Mouse (Mus musculus): Measurements from ENCODE around the gene Tmem196.

The Tmem196 gene

DNA sequence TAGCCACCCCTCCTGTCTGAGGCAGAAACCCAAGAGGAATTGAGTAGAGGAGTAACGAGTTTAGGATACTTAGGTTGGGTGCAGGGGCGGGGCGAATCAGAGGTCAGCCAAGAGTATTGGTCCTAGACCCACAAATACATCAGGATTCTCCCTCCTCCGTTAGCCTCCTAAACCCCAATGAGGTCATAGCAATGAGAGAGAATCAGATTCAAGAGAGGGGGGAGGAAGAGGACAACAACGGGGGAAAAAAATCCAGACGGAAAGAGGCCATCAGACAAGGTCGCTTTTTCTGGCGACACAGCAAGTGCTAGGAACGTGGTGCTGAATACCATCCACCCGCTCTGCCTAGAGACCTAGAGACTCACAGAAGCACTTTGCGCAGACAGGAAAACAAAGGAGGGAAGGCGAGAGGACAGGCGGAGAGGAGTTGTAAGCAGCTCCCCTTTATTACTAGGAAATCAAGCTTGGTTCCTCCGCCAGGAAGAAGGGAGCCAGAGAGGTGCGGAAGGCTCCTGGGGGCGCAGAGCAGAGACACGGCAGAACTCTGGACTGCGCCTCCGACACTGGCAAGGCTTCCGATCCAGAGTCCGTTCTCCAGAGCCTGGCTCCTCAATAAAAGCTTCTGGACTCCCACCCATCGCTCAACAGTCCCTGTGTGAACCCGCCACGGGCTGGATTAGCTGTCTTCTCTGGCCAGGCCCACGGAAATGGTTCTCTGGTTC lies at the start of gene Tmem196:
Tmem196 (plus strand) TSS at position 234 of the 722 bp plus-strand sequence.
- no peak for DNase-seq (ENCODE audit: low spot score)

DNA sequence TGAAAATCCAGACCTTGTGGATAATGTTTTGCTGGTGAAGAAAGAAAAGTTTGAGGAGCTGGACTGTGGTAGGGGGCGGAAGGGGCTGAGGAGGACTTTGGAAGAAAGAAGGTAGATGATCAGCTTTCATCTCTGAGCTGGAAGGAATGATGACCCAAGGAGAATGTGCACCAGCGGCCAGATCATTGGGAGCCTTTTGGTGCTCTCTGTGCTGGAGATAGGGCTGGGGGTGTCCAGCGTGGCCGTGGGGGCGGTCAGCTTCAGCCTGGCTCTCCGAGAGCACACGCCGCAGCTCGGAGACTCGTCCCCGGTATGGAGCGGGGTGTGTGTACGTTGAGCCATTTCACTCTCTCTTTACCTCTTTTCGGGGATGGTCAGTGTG lies 680 bp downstream of the Tmem196 start:
- no peak for DNase-seq (ENCODE audit: low spot score)

DNA sequence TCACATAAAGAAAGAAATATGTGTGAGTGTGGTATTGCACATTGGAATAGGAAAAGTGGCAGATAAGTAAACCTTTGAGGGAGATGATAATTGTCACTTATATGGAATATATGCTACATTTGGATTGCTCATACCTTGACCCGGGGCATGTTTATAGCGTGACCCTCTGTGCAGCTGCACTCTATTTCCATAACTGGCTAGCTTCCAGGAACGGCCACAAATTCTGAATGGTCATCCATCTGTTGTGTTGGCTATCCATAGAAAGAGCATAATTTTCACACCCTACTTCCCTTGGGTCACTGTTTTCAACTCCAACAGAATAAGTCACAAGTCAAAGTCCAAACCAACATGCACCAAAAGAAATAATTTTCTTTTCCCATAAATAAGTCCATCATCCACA lies 11.4 kb downstream of the Tmem196 start:
- DNase-seq (ENCODE audit: low spot score), result no peak

DNA sequence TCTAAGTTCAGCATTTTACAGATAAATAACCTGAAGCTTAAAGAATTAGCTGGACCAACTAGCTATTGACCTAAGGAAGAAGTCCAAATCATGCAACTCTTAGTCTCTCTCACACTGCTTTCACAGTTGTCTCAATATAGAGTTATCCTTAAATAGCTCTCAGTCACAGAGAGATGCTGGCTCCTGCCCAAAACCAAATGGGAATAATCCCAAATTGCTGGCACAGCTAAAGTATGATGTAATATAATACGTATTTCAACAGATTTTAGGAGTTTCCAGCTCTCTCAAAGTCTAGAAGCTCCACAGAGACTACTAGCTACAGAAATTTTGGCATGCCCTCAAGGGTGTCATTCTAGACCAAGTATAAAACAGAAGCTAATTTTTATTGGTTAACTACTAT lies 15.1 kb downstream of the Tmem196 start:
- peak; percentile 47 for DNase-seq (ENCODE audit: low spot score)

DNA sequence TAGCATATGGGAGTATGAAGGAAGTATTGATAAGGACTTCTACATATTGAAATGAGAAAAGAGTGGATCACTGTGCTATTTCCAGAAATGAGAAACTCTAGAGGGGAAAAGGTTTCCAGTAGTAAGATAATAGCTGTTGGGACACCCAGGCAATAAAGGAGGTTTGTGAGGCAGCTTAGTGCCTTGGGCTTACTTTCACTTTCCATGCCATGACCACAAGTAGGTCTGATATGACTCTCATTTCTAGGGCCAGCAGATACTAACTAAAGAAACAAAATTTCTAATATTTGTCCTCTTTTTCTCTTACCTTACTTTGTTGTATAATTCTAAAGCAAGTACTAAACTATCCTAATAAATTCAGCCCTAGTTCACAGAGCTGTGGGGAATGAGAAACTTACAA lies 19.8 kb downstream of the Tmem196 start:
- DNase-seq (ENCODE audit: low spot score), result no peak

DNA sequence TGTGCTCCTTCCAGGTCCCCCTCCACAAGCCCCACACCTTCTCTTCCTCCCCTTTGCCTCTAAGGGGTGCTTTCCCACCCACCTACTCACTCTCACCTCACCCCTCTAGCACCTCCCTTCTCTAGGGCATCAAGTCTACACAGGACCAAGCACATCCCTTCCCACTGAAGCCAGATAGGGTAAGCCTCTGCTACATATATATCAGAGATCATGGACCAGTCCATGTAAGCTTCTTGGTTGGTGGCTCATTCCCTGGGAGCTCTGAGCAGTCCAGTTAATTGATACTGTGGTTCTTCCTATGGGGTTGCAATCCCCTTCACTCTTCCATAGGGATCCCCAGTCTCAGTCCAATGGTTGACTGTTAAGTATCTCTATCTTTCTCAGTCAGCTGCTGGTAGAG lies 24.4 kb downstream of the Tmem196 start:
- DNase-seq (ENCODE audit: low spot score), result no peak

DNA sequence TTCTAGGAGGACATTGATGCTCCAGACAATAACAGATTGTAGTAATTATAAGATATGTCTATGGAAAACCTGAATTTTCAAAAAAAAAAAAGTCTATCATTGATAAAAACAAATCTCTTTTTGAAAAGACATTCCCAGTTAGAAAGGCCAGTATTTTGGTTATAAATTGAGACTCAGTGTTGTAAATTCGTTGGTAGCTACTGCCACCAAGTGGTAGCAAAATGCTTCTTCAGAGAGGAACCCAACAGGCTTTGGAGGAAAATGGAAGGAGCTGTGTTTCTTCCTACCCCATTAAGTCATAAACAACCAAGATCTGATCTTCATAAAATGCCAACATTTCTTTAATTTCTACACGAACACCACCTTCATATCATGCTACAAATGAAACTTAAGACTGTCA lies 36.1 kb downstream of the Tmem196 start:
- DNase-seq (ENCODE audit: low spot score), result peak; percentile 58

DNA sequence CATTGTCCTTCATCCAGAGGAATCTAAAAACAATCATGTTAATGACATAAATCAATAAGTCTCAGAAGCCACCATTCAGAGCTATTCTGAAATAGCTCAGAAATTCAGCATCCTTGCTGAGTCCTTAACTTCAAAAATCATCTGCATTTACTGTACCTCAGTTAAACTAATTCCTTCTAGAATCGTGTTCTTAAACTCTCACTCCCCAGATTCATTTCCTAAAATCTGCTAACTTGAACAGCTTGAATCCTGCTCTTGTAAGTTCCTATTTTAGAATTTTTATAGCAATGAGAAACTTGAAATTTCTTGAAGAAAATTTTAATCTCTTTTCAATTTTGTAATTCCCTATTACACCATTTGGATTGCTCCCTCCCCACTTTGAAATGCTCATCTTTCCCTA lies 52.6 kb downstream of the Tmem196 start:
- no peak for DNase-seq (ENCODE audit: low spot score)

DNA sequence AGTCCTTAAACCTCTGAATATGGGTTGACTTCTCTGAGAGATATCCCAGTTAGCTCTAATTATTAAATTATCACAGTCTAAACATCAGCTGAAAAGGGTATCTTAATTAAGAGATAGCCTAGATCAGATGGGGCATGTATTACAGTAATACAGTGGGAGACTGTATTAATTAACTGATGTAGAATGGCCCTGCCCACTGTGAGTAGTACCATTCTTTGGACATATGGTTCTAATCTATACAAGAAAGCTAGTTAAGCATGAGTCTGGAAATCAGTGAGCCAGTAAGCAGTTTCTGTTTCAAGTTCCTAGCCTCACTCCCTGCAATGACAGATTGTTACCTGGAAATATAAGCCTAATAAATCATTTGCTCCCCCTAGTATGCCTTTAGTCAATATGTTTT lies 58.7 kb downstream of the Tmem196 start:
- no peak for DNase-seq (ENCODE audit: low spot score)

DNA sequence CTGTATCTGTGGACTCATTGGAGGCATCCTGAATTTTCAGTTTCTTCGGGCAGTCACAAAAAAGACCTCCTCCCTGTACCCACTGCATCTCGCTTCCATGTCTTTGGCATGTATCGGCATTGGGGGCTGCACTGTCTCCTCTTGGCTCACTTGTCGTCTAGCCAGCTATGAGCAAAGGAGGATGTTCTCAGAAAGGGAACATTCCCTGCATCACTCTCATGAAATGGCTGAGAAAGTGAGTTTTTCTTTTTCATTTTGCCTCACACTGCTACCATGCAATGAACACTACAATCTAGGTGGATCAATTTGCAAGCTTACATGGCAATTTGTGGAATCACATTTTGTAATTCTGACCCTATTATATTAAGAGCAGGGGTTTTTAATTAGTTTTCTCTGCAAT lies 69.1 kb downstream of the Tmem196 start:
- no peak for DNase-seq (ENCODE audit: low spot score)

DNA sequence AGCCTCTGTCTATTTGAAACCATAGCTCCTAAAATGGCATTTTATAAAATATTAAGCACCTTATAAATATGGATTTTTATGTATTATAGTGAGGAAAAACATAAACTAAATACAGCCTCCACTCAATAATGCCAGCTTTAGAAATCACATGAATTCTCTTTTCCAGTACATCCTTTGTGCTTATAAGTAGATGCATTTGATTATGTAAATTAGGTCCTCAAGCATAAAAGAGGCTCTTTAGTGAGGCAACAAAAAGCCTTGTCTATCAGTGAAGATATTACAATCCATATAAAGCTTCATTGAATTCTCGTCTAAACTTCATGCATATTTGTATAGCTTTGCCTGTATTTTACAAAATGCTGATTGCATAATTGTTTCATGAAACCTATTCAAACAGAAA lies 69.6 kb downstream of the Tmem196 start:
- DNase-seq (ENCODE audit: low spot score), result no peak

DNA sequence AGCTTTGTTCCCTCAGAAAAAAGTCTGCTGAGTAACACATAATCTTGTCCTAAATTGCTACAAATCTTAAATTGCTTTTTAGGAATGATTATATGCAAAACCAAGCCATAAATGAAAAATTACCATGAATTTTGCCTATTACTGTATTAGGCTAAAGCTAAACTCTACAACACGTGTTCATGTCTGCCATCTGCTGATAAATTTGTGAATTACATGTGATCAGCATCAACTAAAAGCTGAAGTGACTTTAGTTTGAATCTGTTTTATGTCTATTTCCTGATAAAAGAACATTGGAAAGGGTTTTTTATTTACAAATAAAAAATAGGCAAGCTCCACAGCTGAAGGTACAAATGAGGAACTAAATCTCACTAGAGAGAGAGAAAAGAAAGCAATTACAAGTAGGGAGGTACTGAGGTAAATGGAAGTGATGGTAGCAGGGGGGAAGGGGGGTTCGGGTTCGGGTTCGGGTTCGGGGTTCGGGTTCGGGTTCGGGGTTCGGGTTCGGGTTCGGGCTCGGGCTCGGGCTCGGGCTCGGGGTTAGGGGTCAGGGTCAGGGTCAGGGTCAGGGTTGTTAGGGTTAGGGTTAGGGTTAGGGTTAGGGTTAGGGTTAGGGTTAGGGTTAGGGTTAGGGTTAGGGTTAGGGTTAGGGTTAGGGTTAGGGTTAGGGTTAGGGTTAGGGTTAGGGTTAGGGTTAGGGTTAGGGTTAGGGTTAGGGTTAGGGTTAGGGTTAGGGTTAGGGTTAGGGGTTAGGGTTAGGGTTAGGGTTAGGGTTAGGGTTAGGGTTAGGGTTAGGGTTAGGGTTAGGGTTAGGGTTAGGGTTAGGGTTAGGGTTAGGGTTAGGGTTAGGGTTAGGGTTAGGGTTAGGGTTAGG lies 82.7 kb downstream of the Tmem196 start:
- DNase-seq (ENCODE audit: low spot score), result peak; percentile 77

Data from adipocyte (in vitro differentiated cells).